Mouse (Mus musculus): Measurements from ENCODE around the gene Tenm3. TPM values are rescaled to one million over a fixed set of nuclear protein-coding genes. Genes with fewer than 3 reads are reported as not detected.

Gene Tenm3
- polyA plus RNA-seq, 1 experiment from 2014 or later = 8.3 TPM

- Histone ChIP-seq H3K4me1 (ENCODE audit: control insufficient read depth in 2 of 2, insufficient read depth in 2 of 2, low read length in 2 of 2) (no peaks in the 10 kb centered on the region), H3K36me3 (ENCODE audit: control insufficient read depth, insufficient read depth, low read length) (no peaks in the 10 kb centered on the region), H3K4me3 (ENCODE audit: control insufficient read depth in 1 of 2, insufficient read depth in 1 of 2, low read depth in 1 of 2, low read length in 2 of 2) (no peak overlapping the region), H3K27ac (replicated peaks in 1 of 2; ENCODE audit: control insufficient read depth in 1 of 2, insufficient read depth in 1 of 2, low read depth in 2 of 2, low read length in 2 of 2) (no peak overlapping the region), H3K27me3 (ENCODE audit: control insufficient read depth, insufficient read depth, low read length) (peaks cover 79% of the 10 kb centered on the region), H3K4me2 (ENCODE audit: low read length) (no peak overlapping the region), H3K9me3 (ENCODE audit: control insufficient read depth, low read length) (no peaks in the 10 kb centered on the region), H3K9ac (ENCODE audit: low read length) (no peak overlapping the region)
- 86% methylated on average over 9 of the region's 9 CpGs for WGBS
- no peak for ATAC-seq (ENCODE audit: insufficient number of reproducible peaks, insufficient read depth, low FRiP score, low read depth)
These were observed 60.4 kb downstream of the Tenm3 start for GRCm38 (mm10) chr8:48783308-48783707.

- Histone ChIP-seq H3K9me3 (ENCODE audit: control insufficient read depth, low read length) (no peaks in the 10 kb centered on the region), H3K36me3 (ENCODE audit: control insufficient read depth, insufficient read depth, low read length) (no peaks in the 10 kb centered on the region), H3K9ac (ENCODE audit: low read length) (no peak overlapping the region), H3K4me2 (ENCODE audit: low read length) (no peak overlapping the region), H3K4me1 (ENCODE audit: control insufficient read depth in 2 of 2, insufficient read depth in 2 of 2, low read length in 2 of 2) (peaks cover 2 to 3% of the 10 kb centered on the region in 2 experiments; a peak in 2 of 4 replicates), H3K27me3 (ENCODE audit: control insufficient read depth, insufficient read depth, low read length) (peaks cover 89% of the 10 kb centered on the region), H3K27ac (replicated peaks in 1 of 2; ENCODE audit: control insufficient read depth in 1 of 2, insufficient read depth in 1 of 2, low read depth in 2 of 2, low read length in 2 of 2) (no peak overlapping the region), H3K4me3 (ENCODE audit: control insufficient read depth in 1 of 2, insufficient read depth in 1 of 2, low read depth in 1 of 2, low read length in 2 of 2) (no peak overlapping the region)
- 67% methylated on average over 6 of the region's 6 CpGs for WGBS
- ATAC-seq (ENCODE audit: insufficient number of reproducible peaks, insufficient read depth, low FRiP score, low read depth) = no peak
These were observed 63.1 kb downstream of the Tenm3 start for GRCm38 (mm10) chr8:48780628-48781027.

- Histone ChIP-seq H3K27ac (replicated peaks in 1 of 2; ENCODE audit: control insufficient read depth in 1 of 2, insufficient read depth in 1 of 2, low read depth in 2 of 2, low read length in 2 of 2) (no peak overlapping the region), H3K9ac (ENCODE audit: low read length) (no peak overlapping the region), H3K4me1 (ENCODE audit: control insufficient read depth in 2 of 2, insufficient read depth in 2 of 2, low read length in 2 of 2) (peaks cover 2 to 6% of the 10 kb centered on the region in 2 experiments; a peak in 2 of 4 replicates), H3K4me2 (ENCODE audit: low read length) (no peak overlapping the region), H3K36me3 (ENCODE audit: control insufficient read depth, insufficient read depth, low read length) (no peaks in the 10 kb centered on the region), H3K9me3 (ENCODE audit: control insufficient read depth, low read length) (no peaks in the 10 kb centered on the region), H3K4me3 (ENCODE audit: control insufficient read depth in 1 of 2, insufficient read depth in 1 of 2, low read depth in 1 of 2, low read length in 2 of 2) (no peak overlapping the region), H3K27me3 (ENCODE audit: control insufficient read depth, insufficient read depth, low read length) (peaks cover 84% of the 10 kb centered on the region)
- ATAC-seq (ENCODE audit: insufficient number of reproducible peaks, insufficient read depth, low FRiP score, low read depth) = no peak
- WGBS = 68% methylated on average over 4 of the region's 4 CpGs
These were observed 64.6 kb downstream of the Tenm3 start for GRCm38 (mm10) chr8:48779194-48779593.

GRCm38 (mm10) chr8:48776081-48776480, 67.7 kb downstream of the Tenm3 start:
- WGBS = 26% methylated on average over 9 of the region's 9 CpGs
- H3K4me3 ChIP-seq (ENCODE audit: control insufficient read depth in 1 of 2, insufficient read depth in 1 of 2, low read depth in 1 of 2, low read length in 2 of 2) = peak overlapping the region in 1 of 2 experiments; percentile 10; a peak in 2 of 4 replicates
- peaks cover 83% of the 10 kb centered on the region for H3K27me3 ChIP-seq (ENCODE audit: control insufficient read depth, insufficient read depth, low read length)
- 0 out of 2 replicates have a peak, but pooled peaks cover 3% of the 10 kb centered on the region for H3K9me3 ChIP-seq (ENCODE audit: control insufficient read depth, low read length)
- H3K36me3 ChIP-seq (ENCODE audit: control insufficient read depth, insufficient read depth, low read length) = no peaks in the 10 kb centered on the region
- no peak overlapping the region for H3K27ac ChIP-seq (replicated peaks in 1 of 2; ENCODE audit: control insufficient read depth in 1 of 2, insufficient read depth in 1 of 2, low read depth in 2 of 2, low read length in 2 of 2)
- H3K4me1 ChIP-seq (ENCODE audit: control insufficient read depth in 2 of 2, insufficient read depth in 2 of 2, low read length in 2 of 2) = peaks cover 2 to 6% of the 10 kb centered on the region in 2 experiments; a peak in 2 of 4 replicates
- peak overlapping the region; percentile 58 for H3K4me2 ChIP-seq (ENCODE audit: low read length)
- H3K9ac ChIP-seq (ENCODE audit: low read length) = no peak overlapping the region
- no peak for ATAC-seq (ENCODE audit: insufficient number of reproducible peaks, insufficient read depth, low FRiP score, low read depth)

- Histone ChIP-seq H3K4me1 (ENCODE audit: control insufficient read depth in 2 of 2, insufficient read depth in 2 of 2, low read length in 2 of 2) (peaks cover 2 to 6% of the 10 kb centered on the region in 2 experiments; a peak in 2 of 4 replicates), H3K27me3 (ENCODE audit: control insufficient read depth, insufficient read depth, low read length) (peaks cover 80% of the 10 kb centered on the region), H3K27ac (replicated peaks in 1 of 2; ENCODE audit: control insufficient read depth in 1 of 2, insufficient read depth in 1 of 2, low read depth in 2 of 2, low read length in 2 of 2) (no peak overlapping the region), H3K9me3 (ENCODE audit: control insufficient read depth, low read length) (peaks cover 8% of the 10 kb centered on the region; the same call in 1 of the 2 replicates), H3K9ac (ENCODE audit: low read length) (no peak overlapping the region), H3K36me3 (ENCODE audit: control insufficient read depth, insufficient read depth, low read length) (no peaks in the 10 kb centered on the region), H3K4me3 (ENCODE audit: control insufficient read depth in 1 of 2, insufficient read depth in 1 of 2, low read depth in 1 of 2, low read length in 2 of 2) (peak overlapping the region; percentile 2 to 10; a peak in 2 of 4 replicates), H3K4me2 (ENCODE audit: low read length) (peak overlapping the region; percentile 58)
- WGBS = 4% methylated on average over 9 of the region's 9 CpGs
- peak; percentile 47; the same call in 1 of the 2 replicates for ATAC-seq (ENCODE audit: insufficient number of reproducible peaks, insufficient read depth, low FRiP score, low read depth)
These were observed 68.2 kb downstream of the Tenm3 start for GRCm38 (mm10) chr8:48775531-48776037.

GRCm38 (mm10) chr8:48774837-48775236, 68.9 kb downstream of the Tenm3 start:
- no peak overlapping the region for H3K27ac ChIP-seq (replicated peaks in 1 of 2; ENCODE audit: control insufficient read depth in 1 of 2, insufficient read depth in 1 of 2, low read depth in 2 of 2, low read length in 2 of 2)
- peaks cover 74% of the 10 kb centered on the region for H3K27me3 ChIP-seq (ENCODE audit: control insufficient read depth, insufficient read depth, low read length)
- no peak overlapping the region for H3K4me2 ChIP-seq (ENCODE audit: low read length)
- 54% methylated on average over 4 of the region's 4 CpGs for WGBS
- H3K9ac ChIP-seq (ENCODE audit: low read length) = no peak overlapping the region
- peaks cover 11% of the 10 kb centered on the region; the same call in 1 of the 2 replicates for H3K9me3 ChIP-seq (ENCODE audit: control insufficient read depth, low read length)
- peaks cover 2 to 6% of the 10 kb centered on the region in 2 experiments; a peak in 2 of 4 replicates for H3K4me1 ChIP-seq (ENCODE audit: control insufficient read depth in 2 of 2, insufficient read depth in 2 of 2, low read length in 2 of 2)
- ATAC-seq (ENCODE audit: insufficient number of reproducible peaks, insufficient read depth, low FRiP score, low read depth) = no peak
- H3K4me3 ChIP-seq (ENCODE audit: control insufficient read depth in 1 of 2, insufficient read depth in 1 of 2, low read depth in 1 of 2, low read length in 2 of 2) = no peak overlapping the region
- no peaks in the 10 kb centered on the region for H3K36me3 ChIP-seq (ENCODE audit: control insufficient read depth, insufficient read depth, low read length)

GRCm38 (mm10) chr8:48766545-48767234, 77.1 kb downstream of the Tenm3 start:
- Histone ChIP-seq H3K9ac (ENCODE audit: low read length) (no peak overlapping the region), H3K4me2 (ENCODE audit: low read length) (no peak overlapping the region), H3K27ac (replicated peaks in 1 of 2; ENCODE audit: control insufficient read depth in 1 of 2, insufficient read depth in 1 of 2, low read depth in 2 of 2, low read length in 2 of 2) (no peak overlapping the region), H3K36me3 (ENCODE audit: control insufficient read depth, insufficient read depth, low read length) (no peaks in the 10 kb centered on the region), H3K4me1 (ENCODE audit: control insufficient read depth in 2 of 2, insufficient read depth in 2 of 2, low read length in 2 of 2) (no peaks in the 10 kb centered on the region), H3K9me3 (ENCODE audit: control insufficient read depth, low read length) (peaks cover 16% of the 10 kb centered on the region; the same call in 1 of the 2 replicates), H3K4me3 (ENCODE audit: control insufficient read depth in 1 of 2, insufficient read depth in 1 of 2, low read depth in 1 of 2, low read length in 2 of 2) (no peak overlapping the region), H3K27me3 (ENCODE audit: control insufficient read depth, insufficient read depth, low read length) (peaks cover 48% of the 10 kb centered on the region)
- 83% methylated on average over 16 of the region's 16 CpGs for WGBS
- no peak for ATAC-seq (ENCODE audit: insufficient number of reproducible peaks, insufficient read depth, low FRiP score, low read depth)

Data from heart, embryonic 14.5 days (tissue).